Mouse (Mus musculus) T-helper 17 cell (primary cell): ENCODE results near the gene Arf1.

Experiments
- in situ Hi-C, 2 experiments: fragments of 300-600 bp; cut with MboI, MseI; formaldehyde crosslinking; loops; 1 replicate in 1 of 2; 2 replicates in 1 of 2; pipeline ENCODE4 v1.15.1; 2025; ENCODE audit warnings: high pct_unique_total_duplicates in 2 of 2

The Arf1 gene

GRCm38 (mm10) chr11:59201216-59202002, 26.7 kb downstream of the Arf1 start:
- in situ Hi-C loops, result loop anchor here in 1 of 2 experiments (10.0 kb wide), 1 partner anchor 897 kb away; the partner anchor contains the start of gene Zfp692

DNA sequence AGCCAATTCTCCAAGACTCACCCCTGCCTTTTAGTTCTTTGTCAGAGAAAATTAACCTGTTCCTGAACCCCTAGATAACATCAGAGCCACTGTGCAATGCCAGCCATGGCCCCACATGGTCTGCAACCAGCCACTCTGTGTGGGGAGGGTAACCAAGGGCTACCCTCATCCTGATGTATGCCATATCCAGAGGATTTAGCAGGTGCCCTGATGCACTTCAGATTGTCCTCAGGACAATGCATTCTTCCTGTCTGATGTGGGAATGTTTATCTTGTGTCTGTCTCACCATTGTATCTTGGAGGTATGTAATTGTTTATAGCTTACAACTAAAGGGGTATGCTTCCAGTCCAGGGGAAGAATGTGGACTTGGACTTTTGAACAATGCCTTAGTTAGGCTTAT, 31.8 kb downstream of the Arf1 start:
- in situ Hi-C loops, result no loop called here

GRCm38 (mm10) chr11:59192059-59192386, 36.0 kb downstream of the Arf1 start, which contains the start of gene Guk1:
Gene Guk1 (minus strand): TSS chr11:59192212.
- in situ Hi-C loops, result no loop called here

DNA sequence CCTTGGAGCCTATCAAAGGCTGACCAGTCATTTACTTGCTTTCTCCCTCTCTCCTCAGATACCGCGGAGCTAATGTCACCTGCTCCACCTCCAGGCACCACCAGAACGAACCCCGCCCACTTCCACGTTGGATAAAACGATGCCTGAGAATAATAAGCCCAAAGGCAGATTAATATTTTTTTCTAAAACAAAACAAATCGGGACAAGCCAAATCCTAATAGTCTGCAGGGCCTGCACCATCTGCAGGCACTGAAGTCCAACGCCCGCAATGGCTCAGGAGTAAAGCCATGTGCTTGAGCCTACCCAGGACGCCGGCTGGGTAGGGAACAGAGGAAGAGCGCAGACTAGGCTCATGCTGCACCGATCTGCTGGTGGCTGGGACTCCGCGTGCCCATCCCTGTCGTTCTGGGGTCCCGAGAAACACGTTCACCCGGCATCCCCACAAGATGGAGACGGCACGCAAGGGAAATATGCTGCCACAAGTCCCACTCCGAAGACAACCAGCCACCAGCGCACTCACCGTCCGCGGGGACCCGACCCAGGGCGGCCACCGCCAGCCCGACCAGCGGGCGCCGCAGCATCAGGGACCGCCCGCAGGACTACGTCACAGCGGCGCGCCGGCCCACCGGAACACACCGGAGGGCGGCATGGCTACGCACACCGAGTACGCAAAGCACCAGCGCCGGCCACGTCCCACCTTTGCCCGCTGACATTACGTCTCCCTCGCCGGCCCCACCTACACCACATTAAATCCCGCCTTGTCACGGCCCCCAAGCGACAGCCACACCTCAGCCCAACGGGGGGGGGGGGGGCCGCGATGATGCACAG, 36.6 kb downstream of the Arf1 start:
- in situ Hi-C loops, result no loop called here

DNA sequence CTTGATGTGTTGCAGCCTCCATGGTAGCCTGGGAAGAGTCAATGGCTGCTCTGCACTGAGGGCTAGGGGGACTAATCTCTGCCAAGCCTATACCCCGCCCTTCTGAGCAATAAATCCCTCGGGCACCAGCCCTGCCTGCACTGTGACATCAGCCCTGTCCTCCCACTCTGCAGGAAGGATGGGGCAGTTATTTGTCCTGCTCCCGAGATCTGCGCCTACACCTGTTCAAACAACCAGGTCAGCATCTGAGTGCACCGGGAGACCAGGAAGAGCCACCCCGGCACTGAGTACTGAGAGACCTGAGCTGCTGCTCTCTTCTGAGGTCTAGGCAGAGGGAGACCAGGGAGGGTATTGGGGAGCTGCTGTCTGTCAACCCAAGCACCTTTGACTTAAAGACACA, 40.4 kb downstream of the Arf1 start:
- in situ Hi-C loops, result no loop called here

DNA sequence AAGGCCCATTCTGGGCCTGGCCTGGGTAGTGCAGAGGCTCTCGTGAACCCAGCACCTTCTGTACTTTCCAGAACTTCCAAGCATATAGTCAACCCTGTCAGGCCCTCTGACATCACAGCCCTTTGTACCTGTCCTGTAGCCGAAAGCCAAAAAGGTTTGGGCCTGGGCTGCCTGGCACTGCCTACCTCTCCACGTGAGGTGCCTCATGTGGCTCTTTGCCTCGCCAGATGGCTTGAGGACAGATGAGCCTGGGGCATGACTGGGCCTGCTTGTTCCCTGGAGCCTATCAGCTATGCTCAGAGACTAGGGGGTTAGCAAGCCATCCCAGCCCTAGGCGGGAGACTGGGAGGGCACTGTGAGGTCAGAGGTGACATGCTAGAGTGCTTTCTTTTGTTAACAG, 42.6 kb downstream of the Arf1 start:
- in situ Hi-C loops, result no loop called here

- in situ Hi-C loops, result no loop called here
These were observed 44.2 kb downstream of the Arf1 start for GRCm38 (mm10) chr11:59183821-59184220.

DNA sequence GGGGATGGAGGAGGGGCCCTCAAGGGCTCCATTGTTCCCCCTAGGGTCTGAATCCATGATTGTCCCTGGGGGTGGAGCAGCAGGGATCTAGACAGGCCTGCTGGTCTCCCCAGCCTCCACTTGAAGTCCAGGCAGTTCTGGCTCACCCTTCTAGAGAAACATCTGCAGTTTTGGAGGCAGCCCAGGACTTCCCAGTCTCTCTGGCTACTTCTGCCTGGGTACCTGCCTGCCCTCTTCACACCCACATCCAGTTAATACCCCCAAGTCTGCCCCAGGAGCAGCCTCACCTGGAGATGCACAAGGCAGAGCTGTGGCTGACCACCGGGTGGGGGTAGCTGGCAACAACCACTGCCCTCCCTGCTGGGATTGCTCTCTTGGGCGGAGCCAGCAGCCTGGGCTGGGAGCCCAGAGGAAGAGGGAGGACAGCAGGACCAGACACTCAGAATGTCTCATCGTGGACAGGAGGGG, 45.2 kb downstream of the Arf1 start, which contains the start of gene Gjc2:
Gene Gjc2 (minus strand): TSS at position 350 of the 468 bp plus-strand sequence.
- in situ Hi-C loops, result no loop called here

- in situ Hi-C loops, result no loop called here
These were observed 51.1 kb downstream of the Arf1 start for GRCm38 (mm10) chr11:59176921-59177320.

- in situ Hi-C loops, result no loop called here
These were observed 51.6 kb downstream of the Arf1 start for GRCm38 (mm10) chr11:59176475-59176874.

DNA sequence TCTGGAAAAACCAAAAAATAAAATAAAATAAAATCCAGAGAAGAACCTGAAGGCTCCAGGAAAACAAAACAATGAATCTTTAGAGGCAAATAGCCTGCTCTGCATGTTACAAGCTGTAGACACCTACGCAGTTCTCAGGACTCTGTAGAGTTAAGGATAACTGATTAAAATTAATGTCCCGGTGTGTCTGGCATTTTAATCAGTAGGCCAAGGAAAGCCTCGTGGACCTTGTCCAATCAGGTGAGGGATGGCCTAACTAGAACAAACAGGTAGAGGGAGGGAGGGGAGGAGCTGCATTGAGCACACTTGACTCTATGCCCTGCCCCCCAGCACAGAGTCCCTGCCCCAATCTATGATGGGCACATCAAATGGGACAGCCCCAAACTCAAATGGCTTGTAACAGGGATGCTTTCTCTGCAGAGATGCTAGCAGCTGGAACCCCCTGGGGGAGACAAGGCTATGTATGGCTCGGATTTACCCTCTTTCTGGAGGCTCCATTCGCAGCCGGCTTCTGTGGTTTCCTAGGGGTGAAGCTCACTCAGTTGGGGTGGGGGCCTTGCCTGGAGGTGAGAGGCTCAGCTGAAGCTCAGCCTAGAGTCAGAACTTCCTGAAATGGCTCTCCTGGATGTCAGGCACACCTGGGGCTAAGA, 53.8 kb downstream of the Arf1 start:
- in situ Hi-C loops, result no loop called here

DNA sequence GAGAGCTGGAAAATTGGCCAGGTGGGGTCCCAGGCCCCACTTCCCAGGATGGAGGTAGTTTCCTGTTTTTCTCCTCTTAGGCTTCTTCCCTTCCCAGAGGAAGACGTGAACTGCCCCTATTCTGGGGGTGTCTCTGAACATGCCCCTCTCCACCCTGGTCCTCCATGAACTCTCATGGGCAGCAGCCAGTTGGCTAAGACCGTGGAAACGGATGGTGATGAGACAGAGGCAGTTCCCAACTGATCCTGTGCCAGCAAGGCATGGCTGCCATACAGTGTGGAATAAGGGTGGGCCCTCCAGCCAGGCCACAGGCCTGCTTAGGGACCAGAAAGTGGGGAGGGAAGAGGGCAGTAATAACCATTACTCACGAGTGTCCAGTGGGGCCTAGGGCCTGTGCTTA, 57.5 kb downstream of the Arf1 start:
- in situ Hi-C loops, result no loop called here

DNA sequence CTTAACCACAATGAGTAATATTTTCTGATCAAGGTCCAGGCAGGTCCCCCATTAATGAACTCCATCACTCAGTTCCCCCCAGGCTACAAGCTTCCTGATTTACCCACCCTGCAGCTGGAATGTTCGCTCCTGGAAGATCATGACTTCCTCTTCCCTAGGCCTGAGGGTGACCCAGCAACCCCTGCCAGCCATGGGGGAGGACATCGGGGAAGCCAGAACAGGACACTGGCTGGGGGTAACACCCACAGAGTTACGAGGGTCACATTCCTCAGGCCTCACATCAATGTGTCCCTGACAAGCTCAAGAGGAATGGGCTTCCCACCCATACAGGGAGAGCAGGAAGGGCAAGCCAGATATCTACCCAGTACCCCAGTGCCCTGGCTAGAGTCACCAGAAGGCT, 58.3 kb downstream of the Arf1 start:
- in situ Hi-C loops, result no loop called here

DNA sequence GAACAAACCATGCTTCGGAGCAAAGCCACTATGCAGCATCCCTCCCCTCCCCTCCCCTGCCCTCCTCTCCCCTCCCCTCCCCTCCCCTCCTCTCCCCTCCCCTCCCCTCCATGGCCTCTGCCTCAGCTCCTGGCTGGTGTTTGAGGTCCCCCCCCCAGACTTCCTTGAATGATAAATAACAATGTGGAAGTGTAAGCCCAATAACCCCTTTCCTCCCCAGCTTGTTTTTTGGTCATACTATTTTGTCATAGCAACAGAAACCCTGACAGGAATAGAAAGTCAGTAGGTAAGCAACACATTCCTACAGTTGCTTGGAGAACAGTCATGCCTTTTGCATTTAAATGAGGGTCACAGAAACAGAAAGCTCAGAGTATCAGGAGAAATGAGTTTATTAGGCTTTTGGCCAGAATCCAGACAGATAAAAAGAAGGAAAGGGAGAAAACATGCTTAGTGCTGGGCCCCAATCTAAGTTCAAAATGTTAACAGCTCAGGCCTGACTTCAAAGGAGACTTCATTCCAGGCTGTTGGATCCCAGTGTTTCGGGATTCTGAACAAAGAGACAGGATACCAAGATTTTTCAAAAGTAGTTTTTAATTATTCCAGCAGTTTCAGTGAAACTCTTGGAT, 62.3 kb downstream of the Arf1 start:
- in situ Hi-C loops, result no loop called here

- in situ Hi-C loops, result no loop called here
These were observed 63.7 kb downstream of the Arf1 start for GRCm38 (mm10) chr11:59164384-59164783.

DNA sequence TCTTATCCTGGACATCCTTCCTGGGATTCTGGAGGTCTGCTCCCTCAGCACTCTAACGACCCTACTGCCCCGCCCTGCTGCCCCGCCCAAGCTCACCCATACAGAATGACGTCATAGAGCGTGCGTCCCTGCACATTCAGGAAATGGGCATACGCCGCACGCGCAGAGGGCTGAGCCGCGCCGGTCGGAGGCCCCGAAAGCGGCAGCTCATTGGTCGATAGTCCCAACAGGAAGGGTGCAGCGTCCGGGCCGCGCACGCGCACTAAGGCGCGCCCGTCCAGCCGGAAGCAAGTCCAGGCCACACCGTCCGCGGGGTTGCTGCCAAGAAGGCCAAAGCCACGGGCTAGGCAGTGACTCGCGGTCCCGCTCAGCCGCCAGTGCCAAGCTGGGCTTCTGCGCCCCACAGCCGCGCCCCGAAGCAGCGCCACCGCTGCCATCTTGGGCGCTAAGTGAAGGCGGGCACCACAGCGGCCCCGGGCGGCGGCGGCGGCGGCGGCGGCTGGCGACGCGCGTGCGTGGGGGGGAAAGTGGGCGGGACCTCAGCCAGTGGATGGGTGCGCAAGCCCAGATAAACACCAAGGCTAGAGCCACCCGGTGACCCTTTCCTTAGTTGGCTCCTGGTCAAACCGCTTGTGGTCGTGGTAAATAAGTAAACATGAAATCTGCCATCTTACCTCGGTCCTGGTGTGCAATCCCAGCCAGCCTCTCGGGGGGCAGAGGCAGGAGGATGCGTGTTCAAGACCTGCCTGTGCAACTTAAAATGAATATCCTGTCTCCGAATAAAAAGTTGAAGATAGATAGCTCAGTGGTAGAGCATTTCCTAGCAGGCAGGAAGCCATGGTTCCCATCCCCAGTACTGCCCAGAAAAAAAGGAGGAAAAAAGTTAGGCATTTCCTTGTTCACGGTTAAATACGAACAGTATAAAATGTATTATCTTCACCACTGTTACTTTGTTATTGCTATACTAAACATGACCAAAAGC, 64.5 kb downstream of the Arf1 start, which contains the start of gene Iba57:
Gene Iba57 (minus strand): TSS at position 485 of the 982 bp plus-strand sequence.
- in situ Hi-C loops, result no loop called here

- in situ Hi-C loops, result no loop called here
These were observed 65.4 kb downstream of the Arf1 start for GRCm38 (mm10) chr11:59162443-59163254.
